Mouse (Mus musculus): ENCODE measurements at regions not wholly inside any gene's neighbourhood (a gene's known extent, or its start where the extent isn't known, plus 50 kb on each side); places are given as distances from the start of the nearest gene placed in this dataset.
"Not testable (repeated sequence)": the region's sequence is repeated elsewhere in the genome, so short reads cannot be mapped to it uniquely, and the experiment has no call there.

DNA sequence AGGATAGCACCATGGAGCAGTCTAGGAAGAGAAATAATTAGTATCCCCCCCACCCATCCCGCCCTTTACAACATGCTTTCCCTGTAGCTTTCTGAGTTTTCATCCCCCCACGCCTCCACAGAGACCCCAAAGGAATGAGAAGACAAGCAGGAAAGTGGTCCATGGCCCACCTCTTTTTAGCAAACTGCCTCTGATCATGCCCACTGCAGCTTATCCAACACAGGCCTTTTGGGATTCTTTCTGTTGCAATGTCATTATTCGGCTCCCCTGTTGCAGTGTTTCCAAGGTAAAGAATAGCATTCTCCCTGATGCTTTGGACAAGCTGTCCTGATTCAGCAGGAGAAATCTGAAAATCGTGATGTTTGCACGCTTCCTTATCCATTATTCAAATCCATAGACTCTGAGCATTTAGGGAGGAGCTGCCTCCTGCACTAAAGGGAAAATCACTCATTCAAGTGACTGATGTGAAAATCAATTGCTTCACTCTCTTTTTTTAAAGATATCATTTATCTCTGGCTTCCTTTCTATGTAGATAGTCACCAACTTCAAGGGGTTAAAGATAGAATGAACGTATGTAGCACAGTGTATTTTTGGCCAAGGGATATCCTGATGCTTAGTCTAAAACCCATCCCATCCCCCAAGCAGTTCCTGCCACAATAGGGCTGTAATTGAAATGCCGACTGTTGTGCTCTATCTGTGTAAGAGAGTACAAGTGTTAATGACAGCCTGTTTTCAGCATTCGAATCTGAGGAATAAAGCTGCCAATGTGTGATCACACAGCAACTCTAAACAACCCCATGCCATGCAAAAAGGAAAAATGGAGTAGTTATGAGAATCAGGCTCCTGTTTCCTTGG, 743.1 kb downstream of the Kcna4 start:
- no peak for DNase-seq

DNA sequence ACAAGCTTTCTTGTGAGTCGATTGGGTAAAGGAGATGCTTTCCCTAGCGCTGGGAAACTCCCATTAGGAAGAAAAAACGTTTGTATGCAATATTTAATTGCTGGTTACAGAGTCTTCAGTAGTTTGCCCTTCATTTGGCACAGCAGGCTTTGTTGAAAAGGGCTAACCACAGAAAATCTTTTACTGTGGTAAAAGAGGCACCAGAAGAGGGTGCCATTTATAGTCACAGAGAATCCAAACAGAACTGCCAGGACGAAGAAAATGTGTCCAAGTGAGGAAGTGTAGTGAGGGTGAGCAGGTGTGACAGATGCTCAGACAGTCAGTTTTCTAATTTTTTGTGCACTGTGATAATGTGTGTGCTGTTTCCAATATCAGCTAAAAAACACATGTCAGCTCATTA, 744.4 kb downstream of the Kcna4 start:
- DNase-seq, result no peak

DNA sequence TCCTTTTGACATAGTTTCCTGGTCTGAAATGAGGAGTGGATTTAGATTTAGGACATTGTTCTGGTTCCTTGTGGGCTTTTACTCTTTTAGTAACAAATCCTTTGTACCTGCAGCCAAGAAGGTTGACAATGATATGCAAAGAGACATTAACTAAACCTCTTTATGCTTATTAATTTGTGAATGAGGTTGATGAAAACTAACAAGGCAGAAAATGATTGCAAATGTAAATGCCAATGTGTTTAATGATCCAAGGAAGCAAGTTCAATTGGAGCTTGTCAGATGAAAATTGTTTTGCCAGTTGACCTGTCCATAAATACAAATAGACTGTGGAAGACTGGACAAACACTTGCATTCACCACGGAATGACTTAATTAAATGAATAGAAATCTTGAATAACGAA, 751.6 kb downstream of the Kcna4 start:
- DNase-seq, result no peak

DNA sequence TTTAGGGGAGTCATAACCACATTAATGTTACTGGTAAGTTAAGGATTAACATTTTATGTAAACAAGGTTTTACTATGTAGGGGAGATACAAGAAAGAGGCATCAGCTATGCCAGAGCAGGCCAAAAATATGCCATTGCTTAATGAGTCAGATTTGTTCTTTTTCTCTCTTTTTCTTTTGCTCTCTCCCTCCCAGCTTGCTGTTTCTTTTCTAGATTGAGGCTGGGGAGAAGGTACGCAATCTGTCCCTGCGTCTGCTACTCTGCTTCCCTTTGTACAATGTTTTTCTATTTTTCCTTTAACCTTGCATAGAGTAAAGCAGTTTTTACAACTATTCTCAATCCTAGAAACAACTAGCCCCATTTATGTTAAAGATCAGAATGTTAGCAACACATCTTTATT, 754.4 kb downstream of the Kcna4 start:
- no peak for DNase-seq

DNA sequence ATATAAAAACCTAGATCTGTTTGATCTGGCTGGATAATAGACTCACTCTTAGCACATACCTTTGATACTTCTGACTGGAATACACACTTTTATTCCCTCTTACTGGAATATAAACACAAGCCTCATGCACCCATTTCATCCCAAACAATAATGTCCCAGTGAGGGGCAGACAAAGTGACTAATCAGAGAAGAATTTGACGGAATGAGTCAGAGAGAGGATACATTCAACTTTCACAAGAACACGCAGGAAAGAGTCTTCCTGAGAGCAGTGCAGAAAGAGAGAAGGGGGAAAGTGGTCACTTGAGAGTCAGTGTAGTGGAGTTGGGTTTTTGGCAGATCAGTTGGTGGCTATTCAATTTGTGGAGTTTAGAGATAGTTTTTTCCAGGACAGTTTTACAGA, 755.6 kb downstream of the Kcna4 start:
- DNase-seq, result no peak

DNA sequence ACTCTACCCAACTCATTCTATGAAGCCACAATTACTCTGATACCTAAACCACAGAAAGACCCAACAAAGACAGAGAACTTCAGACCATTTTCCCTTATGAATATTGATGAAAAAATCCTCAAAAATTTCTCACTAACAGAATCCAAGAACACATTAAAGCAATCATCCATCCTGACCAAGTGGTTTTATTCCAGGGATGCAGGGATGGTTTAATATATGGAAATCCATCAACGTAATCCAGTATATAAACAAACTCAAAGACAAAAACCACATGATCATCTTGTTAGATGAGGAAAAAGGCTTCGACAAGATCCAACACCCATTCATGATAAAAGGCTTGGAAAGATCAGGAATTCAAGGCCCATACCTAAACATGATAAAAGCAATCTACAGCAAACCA, 772.3 kb downstream of the Kcna4 start:
- DNase-seq, result not testable (repeated sequence)

DNA sequence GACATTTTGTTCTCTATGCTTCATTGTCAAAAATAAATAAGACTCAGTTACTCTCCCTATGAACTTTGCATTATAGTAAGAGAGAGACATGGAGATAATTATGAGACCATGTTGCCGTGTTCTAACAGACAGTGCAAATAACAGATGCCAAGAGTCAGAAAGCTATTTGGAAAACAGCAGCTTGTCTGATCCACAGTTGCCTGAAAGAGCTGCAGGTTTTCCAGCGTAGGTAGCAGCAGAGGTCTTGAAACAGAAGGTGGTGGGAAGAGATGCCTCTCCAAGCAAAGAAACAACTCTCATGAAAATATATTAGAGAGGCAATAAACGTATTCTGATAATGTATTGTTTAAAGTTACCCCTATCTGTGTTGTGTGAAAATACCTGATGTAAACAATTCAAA, 793.5 kb downstream of the Kcna4 start:
- no peak for DNase-seq

DNA sequence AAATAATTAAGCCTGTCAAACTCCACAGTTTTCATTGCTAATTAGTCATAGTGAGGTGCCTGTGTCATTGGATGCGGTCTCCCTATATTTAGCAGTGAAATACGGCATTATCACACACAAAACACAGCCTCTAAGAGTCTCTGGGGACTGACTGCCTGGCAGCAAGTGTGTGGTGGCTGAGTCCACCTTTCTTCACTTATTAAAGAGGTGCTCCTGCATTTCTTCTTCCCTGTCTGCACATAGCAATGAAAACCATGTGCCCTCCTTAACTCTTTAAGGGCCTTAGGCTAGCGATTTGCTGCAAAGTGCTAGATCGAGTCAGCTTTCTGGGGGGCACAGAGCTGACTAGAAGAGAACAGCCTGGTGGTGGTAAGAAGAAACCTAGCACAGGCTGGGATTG, 799.8 kb downstream of the Kcna4 start:
- DNase-seq, result no peak

DNA sequence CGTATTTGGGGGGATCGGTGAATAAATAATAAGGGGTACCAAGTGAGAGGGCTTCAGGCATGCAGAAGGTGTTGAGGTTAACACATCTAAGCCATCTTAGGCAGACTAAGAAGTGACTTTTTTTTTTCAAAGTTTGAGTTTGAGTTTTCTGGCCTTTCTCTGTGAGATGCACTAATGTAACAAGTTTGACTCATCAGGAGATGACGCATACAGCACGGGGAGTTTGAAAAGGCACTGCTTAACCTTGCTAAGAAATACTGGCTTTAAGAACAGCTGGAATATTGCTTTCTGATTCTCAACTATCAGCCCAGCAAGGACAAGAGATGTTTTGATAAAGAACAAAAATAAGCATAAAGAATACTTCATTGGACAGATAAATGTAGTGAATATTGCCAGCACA, 806.6 kb downstream of the Kcna4 start:
- no peak for DNase-seq

DNA sequence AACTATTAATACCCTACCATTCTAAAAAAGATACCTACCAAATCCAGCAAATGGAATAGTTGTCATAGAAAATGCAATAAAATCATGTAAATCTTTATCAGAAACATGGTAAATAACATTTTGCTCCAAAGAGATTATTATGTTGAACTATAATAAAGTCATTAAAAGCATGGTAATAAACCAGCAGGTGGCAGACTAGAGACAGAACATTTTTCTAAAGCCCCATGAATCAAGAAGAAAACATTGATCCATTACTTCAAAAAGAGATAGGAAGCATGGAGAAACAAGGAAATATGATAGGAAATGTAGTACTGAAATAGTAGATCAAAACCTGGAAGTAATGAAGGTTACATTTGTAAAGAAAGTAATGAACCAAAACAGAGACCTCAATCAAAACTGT, 819.7 kb downstream of the Kcna4 start:
- no peak for DNase-seq

DNA sequence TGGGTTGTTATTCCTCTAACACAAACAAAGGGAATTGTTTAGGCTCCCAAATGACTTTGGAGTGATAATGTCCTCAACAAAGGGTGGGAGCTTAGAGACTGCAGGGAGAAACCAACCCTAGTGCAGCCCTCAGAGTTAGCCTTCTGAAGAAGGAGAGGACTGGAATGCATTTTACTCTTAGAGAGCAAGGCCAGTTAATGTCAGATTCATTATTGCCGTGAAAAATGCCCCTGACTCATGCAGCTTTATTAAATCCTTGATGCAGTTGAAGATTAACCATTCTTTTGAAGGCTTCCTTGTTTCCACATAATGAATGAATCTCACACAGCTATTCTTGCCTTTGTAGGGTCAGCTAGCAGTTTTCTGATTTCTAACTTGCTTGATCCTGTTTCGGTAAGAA, 855.3 kb downstream of the Kcna4 start:
- no peak for DNase-seq

DNA sequence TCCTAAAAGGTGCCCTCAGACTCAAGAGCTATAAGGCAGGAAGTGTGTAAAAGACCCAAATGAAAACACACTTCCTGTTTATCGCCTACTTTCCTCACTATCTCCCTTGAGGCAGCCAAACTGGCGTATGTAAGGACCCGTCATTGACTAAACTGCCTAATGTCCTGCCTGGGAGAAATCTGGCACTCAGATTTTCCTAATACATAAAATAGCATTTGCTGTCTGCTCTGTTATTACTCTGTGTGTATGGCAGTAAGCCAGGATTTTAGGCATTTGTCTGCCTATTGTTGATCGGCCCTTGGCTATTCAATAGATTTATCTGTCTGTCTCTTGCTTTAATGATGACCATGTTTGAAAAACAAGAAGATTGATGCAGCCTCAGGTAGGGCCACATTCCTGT, 857.8 kb downstream of the Kcna4 start:
- DNase-seq, result no peak

DNA sequence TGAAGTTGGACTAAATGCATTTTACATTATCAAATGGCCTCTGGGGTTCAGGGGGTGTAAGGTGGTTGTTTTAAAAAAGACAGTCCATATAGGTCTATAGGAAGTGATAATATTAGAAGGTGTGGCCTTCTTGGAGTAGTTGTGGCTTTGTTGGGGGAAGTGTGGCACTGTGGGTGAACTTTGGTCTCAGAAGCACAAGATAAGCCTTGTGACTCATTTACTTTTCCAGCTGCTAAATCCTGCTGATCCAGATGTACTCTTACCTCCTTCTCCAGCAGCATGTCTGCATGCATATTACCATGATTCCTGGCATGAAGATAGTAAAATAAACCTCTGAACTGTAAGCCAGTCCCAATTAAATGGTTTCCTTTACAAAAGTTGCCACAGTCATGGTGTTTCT, 865.8 kb downstream of the Kcna4 start:
- DNase-seq, result no peak

DNA sequence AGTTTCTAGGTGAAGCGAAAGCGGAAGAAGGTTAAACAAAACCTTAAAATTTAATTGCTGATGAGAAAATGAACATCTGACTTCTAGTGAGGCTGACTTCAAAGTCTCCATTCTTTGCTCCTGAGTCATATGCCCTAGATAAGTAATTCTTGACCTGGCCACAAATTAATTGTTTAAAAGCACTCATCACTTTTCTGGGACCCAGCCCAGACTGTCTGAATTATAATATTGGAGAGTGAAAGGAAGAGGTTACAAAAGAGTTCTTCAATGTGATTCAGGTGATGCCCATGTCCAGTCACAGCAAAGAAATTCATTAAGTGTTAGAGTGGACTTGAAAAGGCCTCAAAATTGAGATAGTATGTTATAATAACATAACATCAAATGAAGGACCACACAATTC, 867.3 kb downstream of the Kcna4 start:
- DNase-seq, result no peak

DNA sequence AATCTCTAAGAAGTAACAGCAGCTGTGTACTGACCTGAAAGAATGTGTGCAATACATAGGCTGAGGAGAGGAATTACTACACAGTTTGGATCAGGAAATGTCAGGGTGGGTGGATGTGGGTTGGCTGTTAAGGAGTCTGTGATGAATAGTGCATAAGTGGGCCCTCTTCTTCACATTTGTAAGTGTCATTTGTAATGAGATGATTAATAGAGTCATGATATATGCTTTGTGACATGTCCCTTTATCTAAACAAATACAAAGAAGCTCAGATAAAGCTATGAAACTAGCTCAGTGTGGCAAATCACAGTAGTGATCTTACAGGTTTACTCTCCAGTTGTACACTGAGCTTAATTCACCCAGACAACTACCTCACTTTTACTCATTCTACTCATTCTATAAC, 867.9 kb downstream of the Kcna4 start:
- DNase-seq, result no peak

DNA sequence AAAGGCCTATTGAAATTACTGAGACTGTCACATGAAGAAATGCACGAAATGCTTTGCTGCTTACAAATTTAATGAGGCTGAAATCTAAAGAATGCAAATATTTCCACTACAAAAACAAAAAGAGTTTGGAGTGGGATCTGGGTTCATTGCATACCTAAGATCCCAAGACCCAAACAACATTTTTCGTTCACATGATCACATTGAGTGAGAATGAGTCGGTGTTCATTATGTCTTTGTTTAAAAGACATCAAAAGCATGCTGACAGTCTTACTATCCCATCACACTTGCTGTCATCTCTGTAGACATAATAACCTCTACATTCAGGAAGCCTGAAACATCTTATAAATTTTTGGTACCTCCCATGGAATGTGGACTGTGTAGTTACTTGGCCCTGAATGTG, 870.4 kb downstream of the Kcna4 start:
- DNase-seq, result no peak

DNA sequence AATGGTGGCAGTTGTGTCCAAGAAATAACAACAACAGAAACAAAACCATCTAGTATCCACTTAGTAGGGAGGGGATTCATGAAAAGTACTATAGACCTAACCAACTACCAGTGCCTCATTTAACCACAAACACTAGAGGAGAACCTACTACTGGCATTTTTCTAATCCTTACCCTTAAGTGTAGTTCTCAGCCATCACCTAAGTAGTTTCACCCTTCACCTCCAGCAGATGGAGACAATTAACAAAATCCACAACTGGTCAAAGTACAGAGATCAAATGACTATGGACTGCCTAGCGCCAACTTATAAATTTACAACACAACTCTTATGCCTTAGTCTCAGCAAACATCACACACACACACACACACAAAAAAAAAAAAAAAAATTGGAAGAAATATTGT, 874.6 kb downstream of the Kcna4 start:
- DNase-seq, result no peak
